Mouse (Mus musculus) brain, adult 2 months (tissue): Measurements from ENCODE around the gene Afg1l.

Experiments used
- DNase-seq: peaks from one replicate; pipeline ENCODE4 v3.0.0; 2011; ENCODE audit warnings: low read depth, low spot score

Gene Afg1l

GRCm38 (mm10) chr10:42478341-42478720 is at the start of gene Afg1l:
TSS of gene Afg1l (minus strand) at chr10:42478565.
- DNase-seq, result peak; percentile 98

- no peak for DNase-seq
These were observed 47.3 kb upstream of the Afg1l start for GRCm38 (mm10) chr10:42525682-42526081.

- DNase-seq, result no peak
These were observed 45.3 kb upstream of the Afg1l start for GRCm38 (mm10) chr10:42523556-42524162.

GRCm38 (mm10) chr10:42522912-42523311 is 44.5 kb upstream of the Afg1l start:
- DNase-seq, result no peak

DNA sequence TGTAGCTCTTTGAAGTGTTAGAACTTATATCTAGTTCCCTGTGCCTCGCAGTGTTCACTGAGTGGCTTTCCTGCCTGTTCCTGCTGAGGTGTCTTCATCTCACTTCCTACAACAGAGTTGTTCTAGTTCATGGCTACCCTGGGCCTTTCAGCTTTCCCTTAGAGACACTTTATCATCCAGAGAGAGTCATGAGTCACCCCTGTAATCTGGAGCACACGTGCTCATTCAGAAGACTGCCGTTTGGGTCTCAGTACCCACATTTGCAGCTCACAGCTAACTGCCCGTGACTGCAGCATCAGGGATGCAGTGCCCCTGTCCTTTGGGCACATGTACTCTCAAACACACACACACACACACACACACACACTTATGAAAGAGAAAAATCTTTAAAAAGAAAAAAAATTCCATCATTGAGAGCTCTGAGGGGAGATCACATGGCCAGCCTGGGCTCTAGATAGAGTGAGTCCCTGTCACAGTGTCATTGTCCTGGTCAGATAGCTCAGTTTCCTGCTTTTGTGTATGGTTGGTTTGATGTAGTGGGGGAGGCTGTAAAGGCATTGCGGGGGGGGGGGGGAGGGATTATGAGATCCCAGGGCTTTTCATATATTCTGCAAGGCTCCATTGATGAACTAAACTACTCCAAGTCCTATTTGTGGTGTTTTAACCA is 43.1 kb upstream of the Afg1l start:
- peak; percentile 49 for DNase-seq

GRCm38 (mm10) chr10:42518363-42518762 is 40.0 kb upstream of the Afg1l start:
- no peak for DNase-seq

DNA sequence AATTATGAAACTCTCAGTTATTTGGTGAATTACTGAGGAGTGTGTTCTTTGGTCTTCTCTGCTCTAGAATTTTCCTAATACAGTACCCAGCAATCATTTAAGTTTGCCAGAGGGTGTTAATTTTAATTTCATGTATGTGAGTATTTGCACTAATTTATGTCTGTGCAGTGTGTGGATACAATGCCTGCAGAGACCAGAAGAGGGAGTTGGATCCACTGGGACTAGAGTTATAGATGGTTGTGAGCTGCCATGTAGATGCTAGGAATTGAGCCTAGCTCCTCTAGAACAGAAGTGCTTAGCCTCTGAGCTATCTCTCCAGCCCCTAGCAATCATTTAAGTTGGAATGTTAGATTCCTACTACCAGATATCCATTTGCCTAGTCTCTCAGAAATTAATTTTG is 35.8 kb upstream of the Afg1l start:
- DNase-seq, result no peak

GRCm38 (mm10) chr10:42511184-42512135 is 33.1 kb upstream of the Afg1l start:
- no peak for DNase-seq

DNA sequence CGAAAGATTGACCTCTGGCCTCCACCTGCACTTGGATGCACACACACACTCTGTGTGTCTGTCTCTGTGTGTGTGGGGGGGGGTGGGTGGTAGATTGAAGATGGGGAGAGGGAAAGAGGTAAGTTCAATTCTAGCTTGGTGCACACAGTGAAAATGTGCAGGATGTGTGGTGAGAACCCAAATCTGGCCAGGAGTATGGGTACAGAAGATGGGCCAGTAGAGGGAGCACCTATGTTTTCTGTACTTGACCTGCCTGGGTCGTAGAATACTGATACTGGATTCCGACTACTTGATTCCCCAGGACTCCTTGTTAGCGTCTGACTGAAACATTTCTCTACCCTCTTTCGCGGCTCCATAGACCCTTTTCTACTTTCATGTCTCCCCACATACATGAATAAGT is 31.8 kb upstream of the Afg1l start:
- no peak for DNase-seq

GRCm38 (mm10) chr10:42504096-42504710 is 25.8 kb upstream of the Afg1l start:
- no peak for DNase-seq

GRCm38 (mm10) chr10:42502349-42503111 is 24.2 kb upstream of the Afg1l start:
- DNase-seq, result peak; percentile 80

GRCm38 (mm10) chr10:42501775-42502348 is 23.5 kb upstream of the Afg1l start, which contains the start of gene Snx3:
TSS of gene Snx3 (plus strand) at chr10:42502030.
- DNase-seq, result peak; percentile 99

- no peak for DNase-seq
These were observed 22.8 kb upstream of the Afg1l start for GRCm38 (mm10) chr10:42501161-42501560.

DNA sequence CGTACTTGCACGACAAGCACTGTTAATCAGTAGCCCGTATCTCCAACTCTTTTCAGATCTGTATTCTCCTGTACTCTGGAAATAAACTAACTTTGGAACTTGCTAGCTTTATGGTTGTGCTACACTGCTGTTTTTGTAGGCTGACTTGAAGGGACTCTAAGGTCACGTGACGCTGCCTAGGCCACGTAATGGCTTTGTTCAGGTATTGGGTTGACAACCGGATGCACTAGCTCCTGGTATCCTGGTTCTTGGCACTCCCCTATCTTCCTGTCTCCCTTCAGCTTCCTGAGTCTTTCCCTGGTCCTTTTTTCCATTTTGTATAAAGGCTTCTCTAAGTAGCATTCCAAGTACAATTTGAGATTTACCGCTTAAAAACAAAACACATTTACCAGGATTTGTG is 22.2 kb upstream of the Afg1l start:
- DNase-seq, result no peak

- no peak for DNase-seq
These were observed 14.6 kb upstream of the Afg1l start for GRCm38 (mm10) chr10:42493000-42493399.

DNA sequence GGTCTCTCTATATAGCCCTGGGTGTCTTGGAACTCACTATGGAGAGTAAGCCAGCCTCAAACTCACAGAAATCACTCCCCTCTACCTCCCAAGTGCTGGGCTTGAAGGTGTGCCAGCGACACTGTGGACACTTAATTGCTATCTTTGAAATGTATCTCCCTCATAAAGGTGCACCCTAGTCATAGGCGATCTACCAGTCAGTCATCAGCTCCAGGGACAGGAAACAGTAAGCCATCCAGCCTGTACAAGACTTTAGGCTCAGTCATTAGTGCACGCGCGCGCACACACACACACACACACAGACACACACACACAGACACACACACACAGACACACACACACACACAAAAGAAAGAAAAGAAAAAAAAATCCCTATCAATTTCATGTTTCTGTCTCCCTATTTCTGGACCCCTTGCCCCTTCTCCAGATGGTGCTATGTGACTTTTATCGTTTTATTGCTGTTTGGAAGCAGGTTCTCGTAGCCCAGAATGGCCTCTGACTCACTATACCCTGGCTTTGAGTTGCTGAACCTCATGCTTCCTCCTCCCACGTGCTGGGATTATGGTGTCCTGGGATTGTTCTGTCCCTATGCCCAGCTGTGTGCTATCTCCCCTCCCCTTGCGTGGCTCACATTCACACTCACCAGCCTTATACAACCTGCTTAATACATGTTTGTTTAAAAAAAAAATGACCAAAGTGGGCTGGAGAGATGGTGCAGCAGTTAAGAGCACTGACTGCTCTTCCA is 13.8 kb upstream of the Afg1l start:
- no peak for DNase-seq

GRCm38 (mm10) chr10:42491158-42491557 is 12.8 kb upstream of the Afg1l start:
- no peak for DNase-seq

GRCm38 (mm10) chr10:42488606-42489296 is 10.4 kb upstream of the Afg1l start:
- no peak for DNase-seq

DNA sequence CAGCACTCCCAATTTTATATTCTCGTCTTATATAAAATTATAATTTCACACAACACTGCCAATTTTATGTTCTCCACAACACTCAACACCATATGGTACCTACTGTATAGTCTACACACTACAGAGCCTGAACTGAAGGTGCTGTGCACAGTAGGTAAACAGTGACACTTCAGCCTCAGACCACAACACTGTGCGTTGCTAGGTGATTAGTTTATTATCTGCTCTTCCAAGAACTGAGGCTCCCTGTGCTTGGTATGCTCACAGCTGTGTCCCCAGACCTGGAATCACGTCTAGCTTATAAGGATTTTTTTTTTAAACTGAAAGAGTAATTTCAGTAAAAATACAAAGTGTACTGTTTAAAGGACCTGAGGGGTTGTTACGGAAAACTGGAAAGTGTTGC is 2.4 kb upstream of the Afg1l start:
- DNase-seq, result peak; percentile 27
